Mouse (Mus musculus) ES-E14 (cell line): ENCODE measurements at regions not wholly inside any gene's neighbourhood (a gene's known extent, or its start where the extent isn't known, plus 50 kb on each side); places are given as distances from the start of the nearest gene placed in this dataset.

Source experiments
- CHD2 ChIP-seq: IDR thresholded peaks from 2 replicates; pipeline ENCODE4 v1.6.1; 2014; ENCODE audit warnings: mild to moderate bottlenecking, low read depth, low read length, inconsistent platforms
- HCFC1 ChIP-seq: IDR thresholded peaks from 2 replicates; pipeline ENCODE4 v1.6.1; 2012; ENCODE audit warnings: low read length, inconsistent platforms, borderline replicate concordance; ENCODE audit not compliant: insufficient read depth
- MAFK ChIP-seq: IDR thresholded peaks from 2 replicates; pipeline ENCODE4 v1.6.1; 2014; ENCODE audit warnings: mild to moderate bottlenecking, low read depth, low read length, inconsistent platforms; ENCODE audit not compliant: insufficient read depth
- ZNF384 ChIP-seq: IDR thresholded peaks from 2 replicates; pipeline ENCODE4 v1.6.1; 2012; ENCODE audit warnings: low read depth, low read length, inconsistent platforms

DNA sequence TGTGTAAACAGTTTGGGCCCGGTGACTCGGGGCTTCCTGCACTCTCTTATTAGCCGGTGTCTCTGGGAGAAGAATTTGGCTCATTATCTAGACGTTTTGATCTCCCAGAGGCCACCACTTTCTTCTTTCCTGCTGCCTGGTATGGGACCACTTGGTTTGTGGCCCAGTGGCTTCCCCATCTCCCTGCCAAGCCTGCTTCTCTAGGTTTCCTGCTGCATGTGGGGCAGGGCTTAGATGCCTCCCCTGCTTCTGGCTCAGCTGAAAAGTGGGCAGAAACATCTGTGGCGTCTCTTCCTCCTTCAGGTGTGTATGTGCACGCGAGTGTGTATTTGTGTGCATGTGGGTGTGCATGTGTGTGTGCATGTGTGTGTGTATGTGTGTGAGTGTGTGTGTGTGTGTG, 146.8 kb downstream of the H2afy start:
- TF ChIP-seq ZNF384 (no peak), MAFK (no peak), CHD2 (no peak), HCFC1 (no peak)
